Mouse (Mus musculus): Measurements from ENCODE around the gene Pcx. TPM values are rescaled to one million over a fixed set of nuclear protein-coding genes. Genes with fewer than 3 reads are reported as not detected.

Pcx gene
- polyA plus RNA-seq, 1 experiment: 4.0 TPM

DNA sequence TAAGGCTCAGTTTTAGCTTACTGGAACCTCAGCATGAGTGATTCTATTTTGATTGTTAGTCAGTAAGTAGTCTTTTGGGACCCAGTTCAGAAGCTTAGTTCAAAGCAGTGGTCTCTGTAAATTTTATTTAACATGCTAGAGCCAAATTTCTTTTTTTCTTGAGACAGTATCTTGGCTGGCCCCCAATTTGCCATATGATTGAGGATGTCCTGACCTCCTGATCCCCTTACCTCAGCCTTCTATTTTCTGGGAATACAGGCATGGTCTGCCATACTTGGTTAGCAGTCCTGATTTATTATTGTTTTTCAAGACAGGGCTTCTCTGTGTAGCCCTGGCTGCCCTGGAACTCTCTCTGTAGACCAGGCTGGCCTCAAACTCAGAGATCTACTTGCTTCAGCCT, 25.6 kb downstream of the Pcx start:
- Histone ChIP-seq H3K27me3 (ENCODE audit: control insufficient read depth, insufficient read depth, insufficient read length) (no peaks in the 10 kb centered on the region), H3K79me3 (ENCODE audit: low read depth) (no peaks in the 10 kb centered on the region), H3K4me3 (ENCODE audit: insufficient read depth, poor library complexity, severe bottlenecking) (no peak overlapping the region), H3K36me3 (ENCODE audit: control insufficient read depth, insufficient read depth) (no peaks in the 10 kb centered on the region), H3K79me2 (ENCODE audit: control insufficient read depth, insufficient read depth) (no peaks in the 10 kb centered on the region), H3ac (ENCODE audit: control insufficient read depth, insufficient read length, low read depth) (no peak overlapping the region)
- TF ChIP-seq MYOG (IDR thresholded peaks at IDR 0.05; ENCODE audit: control insufficient read depth, extremely low read depth, insufficient read length) (no peak), CTCF (IDR thresholded peaks at IDR 0.05; ENCODE audit: control insufficient read depth, insufficient read depth, insufficient read length) (no peak), MAX (IDR thresholded peaks at IDR 0.05) (no peak), CEBPB (IDR thresholded peaks at IDR 0.05; ENCODE audit: low read depth) (no peak), MYOD1 (IDR thresholded peaks at IDR 0.05; ENCODE audit: control insufficient read depth, insufficient read length, low read depth) (no peak), FOSL1 (IDR thresholded peaks at IDR 0.05; ENCODE audit: insufficient read depth, low read length, poor library complexity, severe bottlenecking) (no peak), USF1 (IDR thresholded peaks at IDR 0.05; ENCODE audit: low read depth) (no peak)

DNA sequence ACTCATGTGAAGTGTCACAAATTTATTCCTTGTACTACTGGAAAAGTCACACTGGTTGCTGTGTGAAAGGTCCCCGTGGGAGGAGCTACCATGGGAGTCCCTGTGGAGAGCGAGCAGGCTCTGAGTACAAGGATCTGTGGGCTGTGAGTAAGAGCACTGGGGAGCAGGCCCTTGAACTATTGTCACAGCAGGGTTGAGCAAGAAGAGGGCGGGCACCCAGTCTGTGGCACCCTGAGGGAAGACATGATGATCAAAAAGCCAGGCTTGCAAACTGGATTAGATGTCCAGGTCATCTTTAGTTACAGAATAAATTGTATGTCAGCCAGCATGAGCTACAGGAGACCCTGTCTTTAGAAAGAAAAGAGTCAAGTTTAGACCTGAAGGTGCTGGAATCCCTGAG, 26.3 kb downstream of the Pcx start:
- Histone ChIP-seq H3K4me3 (ENCODE audit: insufficient read depth, poor library complexity, severe bottlenecking) (no peak overlapping the region), H3K36me3 (ENCODE audit: control insufficient read depth, insufficient read depth) (no peaks in the 10 kb centered on the region), H3K79me2 (ENCODE audit: control insufficient read depth, insufficient read depth) (no peaks in the 10 kb centered on the region), H3K79me3 (ENCODE audit: low read depth) (no peaks in the 10 kb centered on the region), H3ac (ENCODE audit: control insufficient read depth, insufficient read length, low read depth) (no peak overlapping the region), H3K27me3 (ENCODE audit: control insufficient read depth, insufficient read depth, insufficient read length) (no peaks in the 10 kb centered on the region)
- TF ChIP-seq MAX (IDR thresholded peaks at IDR 0.05): no peak
- TF ChIP-seq MYOG (IDR thresholded peaks at IDR 0.05; ENCODE audit: control insufficient read depth, extremely low read depth, insufficient read length): no peak
- TF ChIP-seq FOSL1 (IDR thresholded peaks at IDR 0.05; ENCODE audit: insufficient read depth, low read length, poor library complexity, severe bottlenecking): no peak
- no peak for TF ChIP-seq CEBPB (IDR thresholded peaks at IDR 0.05; ENCODE audit: low read depth)
- no peak for TF ChIP-seq CTCF (IDR thresholded peaks at IDR 0.05; ENCODE audit: control insufficient read depth, insufficient read depth, insufficient read length)
- TF ChIP-seq MYOD1 (IDR thresholded peaks at IDR 0.05; ENCODE audit: control insufficient read depth, insufficient read length, low read depth): no peak
- TF ChIP-seq USF1 (IDR thresholded peaks at IDR 0.05; ENCODE audit: low read depth): no peak

DNA sequence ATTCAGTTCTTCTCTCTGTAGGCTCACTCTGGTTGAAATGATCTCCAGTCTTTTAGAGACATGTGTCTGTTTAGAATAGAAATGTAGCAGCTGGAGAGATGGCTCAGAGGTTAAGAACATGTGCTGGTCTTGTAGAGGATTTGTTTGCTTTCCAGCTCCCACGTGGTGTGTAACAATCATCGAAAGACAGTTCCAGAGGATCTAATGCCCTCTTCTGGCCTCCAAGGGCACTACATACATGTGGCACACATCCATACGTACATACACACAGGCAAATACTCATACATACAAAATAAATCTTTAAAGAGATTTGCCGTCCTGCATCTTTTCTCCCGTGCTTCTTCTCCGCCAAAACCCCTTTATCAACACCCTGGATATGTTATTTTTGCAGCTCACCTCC, 30.0 kb downstream of the Pcx start:
- Histone ChIP-seq H3K27me3 (ENCODE audit: control insufficient read depth, insufficient read depth, insufficient read length) (no peaks in the 10 kb centered on the region), H3ac (ENCODE audit: control insufficient read depth, insufficient read length, low read depth) (no peak overlapping the region), H3K4me3 (ENCODE audit: insufficient read depth, poor library complexity, severe bottlenecking) (no peak overlapping the region), H3K79me2 (ENCODE audit: control insufficient read depth, insufficient read depth) (no peaks in the 10 kb centered on the region), H3K36me3 (ENCODE audit: control insufficient read depth, insufficient read depth) (no peaks in the 10 kb centered on the region), H3K79me3 (ENCODE audit: low read depth) (no peaks in the 10 kb centered on the region)
- TF ChIP-seq FOSL1 (IDR thresholded peaks at IDR 0.05; ENCODE audit: insufficient read depth, low read length, poor library complexity, severe bottlenecking) (no peak), CTCF (IDR thresholded peaks at IDR 0.05; ENCODE audit: control insufficient read depth, insufficient read depth, insufficient read length) (no peak), USF1 (IDR thresholded peaks at IDR 0.05; ENCODE audit: low read depth) (no peak), CEBPB (IDR thresholded peaks at IDR 0.05; ENCODE audit: low read depth) (no peak)

DNA sequence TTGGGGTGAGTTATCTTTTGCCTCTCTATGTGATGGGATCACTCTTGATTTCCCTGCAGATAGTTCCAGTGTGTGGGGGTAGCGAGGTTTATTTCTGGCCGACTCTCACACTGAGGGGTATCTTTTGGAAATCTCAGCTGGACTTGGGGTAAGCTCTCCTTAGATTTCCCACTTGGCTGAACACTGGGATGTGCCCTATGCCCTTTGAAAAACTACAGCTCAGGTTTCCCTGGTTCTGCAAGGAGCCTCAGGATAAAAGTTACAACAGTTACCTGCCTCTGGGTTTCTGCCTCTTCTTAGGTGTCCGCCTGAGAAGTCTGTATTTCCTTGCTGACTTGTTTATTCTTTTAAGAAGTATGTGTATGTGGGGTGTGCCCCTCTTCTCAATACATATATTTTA, 30.7 kb downstream of the Pcx start:
- no peaks in the 10 kb centered on the region for H3K79me2 ChIP-seq (ENCODE audit: control insufficient read depth, insufficient read depth)
- no peak overlapping the region for H3ac ChIP-seq (ENCODE audit: control insufficient read depth, insufficient read length, low read depth)
- no peak overlapping the region for H3K4me3 ChIP-seq (ENCODE audit: insufficient read depth, poor library complexity, severe bottlenecking)
- no peaks in the 10 kb centered on the region for H3K36me3 ChIP-seq (ENCODE audit: control insufficient read depth, insufficient read depth)
- H3K27me3 ChIP-seq (ENCODE audit: control insufficient read depth, insufficient read depth, insufficient read length): no peaks in the 10 kb centered on the region
- no peak for TF ChIP-seq MYOD1 (IDR thresholded peaks at IDR 0.05; ENCODE audit: control insufficient read depth, insufficient read length, low read depth)
- no peak for TF ChIP-seq USF1 (IDR thresholded peaks at IDR 0.05; ENCODE audit: low read depth)
- TF ChIP-seq CTCF (IDR thresholded peaks at IDR 0.05; ENCODE audit: control insufficient read depth, insufficient read depth, insufficient read length): no peak
- no peak for TF ChIP-seq CEBPB (IDR thresholded peaks at IDR 0.05; ENCODE audit: low read depth)
- no peak for TF ChIP-seq MYOG (IDR thresholded peaks at IDR 0.05; ENCODE audit: control insufficient read depth, extremely low read depth, insufficient read length)
- TF ChIP-seq FOSL1 (IDR thresholded peaks at IDR 0.05; ENCODE audit: insufficient read depth, low read length, poor library complexity, severe bottlenecking): no peak
- no peak for TF ChIP-seq MAX (IDR thresholded peaks at IDR 0.05)
- H3K79me3 ChIP-seq (ENCODE audit: low read depth): no peaks in the 10 kb centered on the region

DNA sequence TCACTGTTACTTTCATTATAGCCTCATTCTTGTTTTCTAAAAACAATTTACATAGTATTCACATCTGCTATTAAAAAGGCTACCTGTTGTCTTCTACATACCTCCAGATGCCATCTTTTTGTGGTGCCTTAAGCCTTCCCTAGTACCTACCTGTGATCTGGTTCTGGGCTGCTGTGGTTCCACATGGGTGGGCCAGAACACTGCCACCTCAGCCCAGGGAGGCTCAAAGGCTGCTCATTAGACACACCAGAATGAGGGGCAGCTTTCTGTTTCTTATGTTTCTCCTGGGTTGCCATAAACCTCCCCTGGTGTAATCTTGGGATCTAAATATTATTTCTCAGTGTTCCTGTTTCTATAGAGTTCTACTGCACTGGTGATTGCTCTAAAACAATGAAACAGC, 31.8 kb downstream of the Pcx start:
- no peak overlapping the region for H3K4me3 ChIP-seq (ENCODE audit: insufficient read depth, poor library complexity, severe bottlenecking)
- TF ChIP-seq CTCF (IDR thresholded peaks at IDR 0.05; ENCODE audit: control insufficient read depth, insufficient read depth, insufficient read length) (no peak), MAX (IDR thresholded peaks at IDR 0.05) (no peak), CEBPB (IDR thresholded peaks at IDR 0.05; ENCODE audit: low read depth) (no peak), USF1 (IDR thresholded peaks at IDR 0.05; ENCODE audit: low read depth) (no peak), MYOD1 (IDR thresholded peaks at IDR 0.05; ENCODE audit: control insufficient read depth, insufficient read length, low read depth) (no peak), MYOG (IDR thresholded peaks at IDR 0.05; ENCODE audit: control insufficient read depth, extremely low read depth, insufficient read length) (no peak), FOSL1 (IDR thresholded peaks at IDR 0.05; ENCODE audit: insufficient read depth, low read length, poor library complexity, severe bottlenecking) (no peak)

DNA sequence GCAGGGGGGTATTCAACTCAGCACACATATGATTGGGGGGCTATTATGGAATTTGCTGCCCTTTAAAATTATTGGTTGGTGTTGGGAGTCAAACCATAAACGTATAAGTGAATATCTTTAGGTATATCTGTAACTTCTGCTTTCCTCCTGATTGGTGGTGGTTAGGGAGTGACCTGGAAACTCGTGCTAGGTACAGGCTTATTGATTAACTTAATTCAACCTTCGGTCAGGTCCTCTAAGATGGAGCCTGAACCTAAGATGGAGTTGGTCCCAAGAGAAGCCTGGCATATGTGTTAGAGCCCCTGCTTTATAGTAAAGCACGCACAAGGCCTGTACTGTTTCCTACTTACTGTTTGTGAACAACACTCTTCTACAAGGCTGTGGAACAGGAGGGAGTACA, 34.8 kb downstream of the Pcx start:
- Histone ChIP-seq H3K79me2 (ENCODE audit: control insufficient read depth, insufficient read depth) (no peaks in the 10 kb centered on the region), H3K79me3 (ENCODE audit: low read depth) (no peaks in the 10 kb centered on the region), H3K27me3 (ENCODE audit: control insufficient read depth, insufficient read depth, insufficient read length) (no peaks in the 10 kb centered on the region), H3K4me3 (ENCODE audit: insufficient read depth, poor library complexity, severe bottlenecking) (no peak overlapping the region), H3K36me3 (ENCODE audit: control insufficient read depth, insufficient read depth) (no peaks in the 10 kb centered on the region), H3ac (ENCODE audit: control insufficient read depth, insufficient read length, low read depth) (no peak overlapping the region)
- TF ChIP-seq FOSL1 (IDR thresholded peaks at IDR 0.05; ENCODE audit: insufficient read depth, low read length, poor library complexity, severe bottlenecking): no peak
- no peak for TF ChIP-seq CTCF (IDR thresholded peaks at IDR 0.05; ENCODE audit: control insufficient read depth, insufficient read depth, insufficient read length)
- TF ChIP-seq MAX (IDR thresholded peaks at IDR 0.05): no peak
- TF ChIP-seq CEBPB (IDR thresholded peaks at IDR 0.05; ENCODE audit: low read depth): no peak
- TF ChIP-seq USF1 (IDR thresholded peaks at IDR 0.05; ENCODE audit: low read depth): no peak
- TF ChIP-seq MYOG (IDR thresholded peaks at IDR 0.05; ENCODE audit: control insufficient read depth, extremely low read depth, insufficient read length): no peak
- no peak for TF ChIP-seq MYOD1 (IDR thresholded peaks at IDR 0.05; ENCODE audit: control insufficient read depth, insufficient read length, low read depth)

More for the DNA sequence above, 31.8 kb downstream of the Pcx start:
- no peak overlapping the region for H3ac ChIP-seq (ENCODE audit: control insufficient read depth, insufficient read length, low read depth)
- no peaks in the 10 kb centered on the region for H3K36me3 ChIP-seq (ENCODE audit: control insufficient read depth, insufficient read depth)
- H3K79me3 ChIP-seq (ENCODE audit: low read depth): no peaks in the 10 kb centered on the region
- H3K27me3 ChIP-seq (ENCODE audit: control insufficient read depth, insufficient read depth, insufficient read length): no peaks in the 10 kb centered on the region
- no peaks in the 10 kb centered on the region for H3K79me2 ChIP-seq (ENCODE audit: control insufficient read depth, insufficient read depth)
